9 mouse cellular contexts compared by ENCODE assay signal in genomic region chr12:79856116-79856909, GRCm38 (mm10).
DNase-seq lines count a peak whose midpoint lies in the region; ATAC-seq and TF ChIP-seq lines count a peak whose summit lies in the region.
"Had no signal": no experiment of that assay in that cellular context is flagged by ENCODE, and none has a peak within 500 bp of the region (broad histone marks: within the 10 kb centered on the region; RNA-seq: fewer than 3 reads in every experiment).

No protein-coding gene starts in this region.

- no peak overlapping the region for H3K4me2 ChIP-seq in intestine, embryonic 15.5 days (replicated peaks)
- H3K4me2 ChIP-seq in hindbrain, embryonic 14.5 days (replicated peaks), result no peak overlapping the region

- ATAC-seq in intestine, embryonic 15.5 days, result peak; percentile 40; the same call in 1 of the 2 replicates
- no peak for ATAC-seq in hindbrain, embryonic 14.5 days (ENCODE audit: low FRiP score)
- ATAC-seq: Patski had no signal

- no peak overlapping the region for H3K4me3 ChIP-seq in intestine, embryonic 15.5 days (replicated peaks)
- H3K4me3 ChIP-seq in cerebellum, adult 2 months (replicated peaks; ENCODE audit: insufficient read depth, low read depth, low read length), result no peak overlapping the region
- H3K4me3 ChIP-seq in hindbrain, embryonic 14.5 days (replicated peaks; ENCODE audit: low read length), result no peak overlapping the region

- peak; percentile 95 for DNase-seq in MN1 (ENCODE audit: low spot score)
- DNase-seq in fibroblast of lung, adult 2 months (ENCODE audit: low read depth), result peak; percentile 58
- DNase-seq in lung, postnatal 10 days, result peak; percentile 88
- DNase-seq in cerebellum, adult 2 months, result no peak
- DNase-seq in hindbrain, embryonic 14.5 days (ENCODE audit: low spot score), result no peak
- DNase-seq in natural killer cell, adult 2 months (ENCODE audit: low spot score in 2 of 2), result no peak
- DNase-seq in retina, embryonic 14.5 days (ENCODE audit: low spot score), result no peak

- no peak for TF ChIP-seq CTCF in cerebellum, adult 2 months (IDR thresholded peaks at IDR 0.05; ENCODE audit: borderline replicate concordance, insufficient read depth, low read depth, low read length)

- H3K9me3 ChIP-seq in intestine, embryonic 15.5 days, result no peaks in the 10 kb centered on the region
- H3K9me3 ChIP-seq in hindbrain, embryonic 14.5 days (ENCODE audit: control insufficient read depth, low read length), result no peaks in the 10 kb centered on the region

- 45% methylated on average over 11 of the region's 11 CpGs for WGBS in intestine, embryonic 15.5 days
- 78% methylated on average over 11 of the region's 11 CpGs for WGBS in cerebellum, adult 2 months
- WGBS in hindbrain, embryonic 14.5 days, result 84% methylated on average over 11 of the region's 11 CpGs

- peaks cover 40% of the 10 kb centered on the region for H3K4me1 ChIP-seq in intestine, embryonic 15.5 days (replicated peaks)
- no peaks in the 10 kb centered on the region for H3K4me1 ChIP-seq in cerebellum, adult 2 months (ENCODE audit: control insufficient read depth, insufficient read depth, low read length)
- no peaks in the 10 kb centered on the region; the same call in 1 of the 2 replicates for H3K4me1 ChIP-seq in hindbrain, embryonic 14.5 days (replicated peaks; ENCODE audit: control insufficient read depth, insufficient read depth, low read length)

- no peaks in the 10 kb centered on the region for H3K27me3 ChIP-seq in intestine, embryonic 15.5 days (replicated peaks)
- H3K27me3 ChIP-seq in cerebellum, adult 2 months (ENCODE audit: control insufficient read depth, insufficient read depth, low read length), result no peaks in the 10 kb centered on the region
- H3K27me3 ChIP-seq in hindbrain, embryonic 14.5 days (ENCODE audit: control insufficient read depth, insufficient read depth, low read length), result no peaks in the 10 kb centered on the region
- H3K27me3 ChIP-seq: Patski had no signal

- no peak for TF ChIP-seq POLR2A in cerebellum, adult 2 months (IDR thresholded peaks at IDR 0.05; ENCODE audit: borderline replicate concordance, insufficient read depth, low read length)

- H3K9ac ChIP-seq in intestine, embryonic 15.5 days, result no peak overlapping the region
- no peak overlapping the region for H3K9ac ChIP-seq in hindbrain, embryonic 14.5 days

- no peaks in the 10 kb centered on the region for H3K36me3 ChIP-seq in intestine, embryonic 15.5 days
- no peaks in the 10 kb centered on the region for H3K36me3 ChIP-seq in hindbrain, embryonic 14.5 days (replicated peaks; ENCODE audit: control insufficient read depth, insufficient read depth)

- H3K27ac ChIP-seq in intestine, embryonic 15.5 days, result peak overlapping the region; percentile 68
- no peak overlapping the region for H3K27ac ChIP-seq in cerebellum, adult 2 months (ENCODE audit: insufficient read depth, low read length)
- H3K27ac ChIP-seq in hindbrain, embryonic 14.5 days, result no peak overlapping the region

Comparison
In these comparisons a context has a peak if more than half of its experiments do, and no peak if none do; other contexts are left out.
1. DNase-seq: peak in MN1 (single experiment), fibroblast of lung, adult 2 months (single experiment) and lung, postnatal 10 days (single experiment); none in cerebellum, adult 2 months (0 of 2), hindbrain, embryonic 14.5 days (single experiment), natural killer cell, adult 2 months (0 of 2) and retina, embryonic 14.5 days (single experiment).